Mouse (Mus musculus): ENCODE measurements around the gene Hoxb1.

DNA sequence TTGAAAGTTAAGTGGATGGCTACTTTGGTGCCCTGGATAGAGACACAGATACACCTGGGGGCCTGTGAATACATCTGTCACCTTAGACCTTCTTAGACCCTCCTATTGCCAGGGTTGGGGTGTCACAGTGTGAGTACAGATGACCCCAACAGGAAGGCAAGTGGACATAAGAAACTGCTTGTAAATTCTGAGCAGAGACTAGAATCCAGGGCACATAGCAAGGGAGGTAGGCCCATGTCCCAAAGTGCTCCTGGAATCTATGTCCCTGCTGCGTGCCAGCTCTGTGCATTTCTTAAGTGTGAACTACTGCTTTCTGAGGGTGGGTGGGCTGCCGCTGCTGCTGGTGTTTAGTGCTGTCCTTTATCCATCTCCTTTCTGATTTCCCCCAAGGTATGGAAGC, 14.8 kb upstream of the Hoxb1 start:
- TF ChIP-seq CTCF (IDR thresholded peaks at IDR 0.05; ENCODE audit: low read depth) (no peak), EP300 (IDR thresholded peaks at IDR 0.05; ENCODE audit: low read depth) (no peak)

All from heart, postnatal 0 days (tissue).